Mouse (Mus musculus) embryonic fibroblast, embryonic 13.5 days (primary cell): ENCODE results near the gene St3gal3. TPM values are rescaled to one million over a fixed set of nuclear protein-coding genes. Genes with fewer than 3 reads are reported as not detected.

ENCODE experiments used
- H3K27ac ChIP-seq: 2 replicates; pipeline ENCODE4 v1.5.1; 2012; ENCODE audit warnings: low read length, control low read depth, inconsistent platforms; ENCODE audit not compliant: insufficient read depth
- H3K4me1 ChIP-seq: 2 replicates; pipeline ENCODE4 v1.6.1; 2011; ENCODE audit warnings: low read length; ENCODE audit not compliant: control insufficient read depth, insufficient read depth
- H3K4me3 ChIP-seq: 2 replicates; pipeline ENCODE4 v1.5.1; 2011; ENCODE audit warnings: mild to moderate bottlenecking, control low read depth, low read length; ENCODE audit not compliant: insufficient read depth
- CTCF ChIP-seq: IDR thresholded peaks from 2 replicates; pipeline ENCODE4 v1.5.1; 2011; ENCODE audit warnings: mild to moderate bottlenecking, control low read depth, low read length, moderate library complexity, borderline replicate concordance; ENCODE audit not compliant: insufficient read depth
- POLR2A ChIP-seq: IDR thresholded peaks from 2 replicates; pipeline ENCODE4 v1.6.1; 2011; ENCODE audit warnings: low read depth, mild to moderate bottlenecking, control low read depth, low read length, moderate library complexity
- polyA plus RNA-seq: library from polyadenylated mRNA; stranded (reverse); fragments of >200 nt; gene quantifications from 2 replicates; pipeline ENCODE4 v1.2.4, GENCODE M21; 2011; ENCODE audit warnings: low read depth; ENCODE audit not compliant: missing spikeins, insufficient read length

St3gal3 gene
- polyA plus RNA-seq, 1 experiment, result 21.5 TPM

DNA sequence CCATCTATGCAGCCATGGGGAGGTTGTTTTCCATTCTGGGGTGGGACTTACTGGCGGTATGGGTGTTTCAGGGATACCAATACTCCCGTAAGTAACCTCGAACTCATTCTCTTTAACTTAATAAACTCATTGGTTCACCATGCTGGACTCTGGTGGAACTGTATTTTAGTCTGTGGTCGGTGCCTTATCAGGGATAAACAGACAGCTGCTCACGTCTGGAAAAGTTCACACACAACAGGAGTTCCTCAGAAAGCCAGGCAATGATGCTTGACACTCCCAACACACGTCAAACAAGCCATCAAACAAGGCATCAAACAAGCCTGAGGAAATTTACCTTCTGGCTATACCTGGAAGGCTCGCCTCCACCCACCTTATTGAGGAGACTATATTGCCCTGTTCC, 19.6 kb downstream of the St3gal3 start:
- Histone ChIP-seq H3K27ac (no peak overlapping the region), H3K4me1 (no peaks in the 10 kb centered on the region), H3K4me3 (no peak overlapping the region)
- TF ChIP-seq CTCF (no peak), POLR2A (no peak)

DNA sequence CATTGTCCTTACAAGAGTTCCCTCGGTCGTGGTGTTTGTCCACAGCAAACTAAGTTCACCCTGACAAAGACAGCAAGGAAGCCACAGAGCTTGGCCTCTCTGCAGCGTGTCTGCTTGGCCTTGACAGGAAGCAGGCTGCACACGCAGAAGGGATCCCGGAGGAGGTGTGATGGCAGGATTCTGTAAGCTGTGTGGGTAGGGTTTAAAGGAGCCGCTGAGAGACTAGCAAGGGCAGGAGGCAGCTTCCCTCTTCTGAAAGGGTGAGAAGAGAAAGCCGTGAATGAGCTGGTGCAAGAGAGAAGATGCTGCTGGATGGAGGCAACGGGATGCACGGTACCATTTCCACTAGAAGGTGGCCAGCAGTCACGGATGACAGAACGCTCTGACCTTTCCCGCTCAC, 22.1 kb downstream of the St3gal3 start:
- no peak overlapping the region for H3K4me3 ChIP-seq
- TF ChIP-seq POLR2A, result no peak
- no peak for TF ChIP-seq CTCF
- H3K27ac ChIP-seq, result no peak overlapping the region
- H3K4me1 ChIP-seq, result no peaks in the 10 kb centered on the region

DNA sequence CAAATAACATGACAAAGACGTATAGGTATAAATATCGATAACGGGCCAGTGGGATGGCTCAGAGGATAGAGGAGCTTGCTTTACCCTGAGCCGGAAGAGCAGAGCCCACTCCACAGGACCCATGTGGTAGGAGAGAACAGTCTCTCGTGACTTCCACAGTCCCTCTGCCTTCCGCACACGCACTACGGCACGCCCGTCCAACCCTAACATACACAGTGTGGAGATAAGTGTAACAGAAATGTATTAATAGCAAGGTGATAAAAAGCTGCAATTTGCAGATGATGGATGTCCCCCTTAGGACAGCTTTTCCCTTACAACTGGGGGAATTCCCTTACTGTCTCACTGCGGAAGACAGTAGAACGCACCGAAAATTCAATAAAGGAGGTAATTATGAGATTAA, 25.1 kb downstream of the St3gal3 start:
- Histone ChIP-seq H3K4me1 (no peaks in the 10 kb centered on the region), H3K27ac (no peak overlapping the region), H3K4me3 (no peak overlapping the region)
- TF ChIP-seq CTCF (no peak), POLR2A (no peak)

DNA sequence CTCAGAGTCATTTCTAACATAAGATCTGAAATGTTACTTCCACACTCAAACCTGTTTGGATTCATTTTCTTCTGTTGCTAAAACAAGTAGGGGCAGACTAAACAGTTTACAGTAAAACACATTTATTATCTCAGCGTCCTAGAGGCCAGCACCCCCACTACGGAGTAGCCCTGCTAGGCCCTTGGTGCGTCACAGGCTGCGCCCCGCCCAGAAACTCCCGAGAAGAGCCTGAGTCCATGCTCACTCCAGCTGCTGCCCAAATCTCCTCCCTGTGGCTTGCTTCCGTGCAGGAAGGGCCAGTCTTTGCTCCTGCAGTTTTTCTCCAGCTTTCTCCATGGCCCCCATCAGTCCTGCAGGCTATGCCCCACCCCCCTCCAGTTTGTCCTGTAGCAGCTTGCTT, 25.9 kb downstream of the St3gal3 start:
- 0 out of 2 replicates have a peak, but pooled peaks cover under 1% of the 10 kb centered on the region for H3K4me1 ChIP-seq
- no peak overlapping the region; the same call in 1 of the 2 replicates for H3K27ac ChIP-seq
- no peak for TF ChIP-seq POLR2A
- TF ChIP-seq CTCF, result no peak
- no peak overlapping the region for H3K4me3 ChIP-seq

DNA sequence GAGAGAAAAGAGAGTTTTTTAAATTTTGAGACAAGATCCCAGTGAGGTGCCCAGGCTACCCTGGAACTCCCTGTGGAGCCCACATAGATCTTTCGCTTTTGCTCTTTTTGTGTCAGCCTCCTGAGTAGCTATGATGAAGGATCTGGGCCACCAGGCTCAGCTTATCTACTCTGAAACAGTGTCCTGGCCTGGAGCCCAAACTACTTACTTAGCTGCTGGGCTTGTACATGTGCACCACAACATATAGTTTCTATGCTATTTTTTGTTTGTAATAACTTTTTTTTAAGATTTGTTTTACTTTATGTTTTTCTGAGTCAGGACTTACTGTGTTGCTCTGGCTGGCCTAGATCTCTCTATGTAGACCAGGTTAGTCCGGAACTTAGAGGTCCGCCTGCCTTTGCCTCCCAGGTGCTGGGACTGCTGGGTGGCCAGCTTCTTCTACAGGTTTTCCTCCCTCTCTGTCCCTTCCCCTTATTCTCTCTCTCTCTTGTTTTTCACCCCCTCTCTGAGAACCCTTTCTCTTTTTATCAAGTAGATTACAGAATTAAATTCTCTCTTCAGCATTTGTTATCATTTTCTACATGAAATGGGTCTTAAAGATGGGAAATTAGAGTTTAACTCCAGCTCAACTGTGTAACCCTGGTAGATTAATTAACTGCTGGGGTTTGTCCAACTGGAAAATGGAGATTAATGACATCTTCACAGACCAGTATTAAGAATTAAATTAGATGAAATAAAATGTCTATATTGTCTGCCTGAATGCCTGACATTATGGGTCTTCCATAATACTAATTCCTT, 29.3 kb downstream of the St3gal3 start:
- Histone ChIP-seq H3K4me3 (no peak overlapping the region), H3K27ac (no peak overlapping the region), H3K4me1 (peaks cover 7% of the 10 kb centered on the region; the same call in 1 of the 2 replicates)
- TF ChIP-seq CTCF (no peak), POLR2A (no peak)

DNA sequence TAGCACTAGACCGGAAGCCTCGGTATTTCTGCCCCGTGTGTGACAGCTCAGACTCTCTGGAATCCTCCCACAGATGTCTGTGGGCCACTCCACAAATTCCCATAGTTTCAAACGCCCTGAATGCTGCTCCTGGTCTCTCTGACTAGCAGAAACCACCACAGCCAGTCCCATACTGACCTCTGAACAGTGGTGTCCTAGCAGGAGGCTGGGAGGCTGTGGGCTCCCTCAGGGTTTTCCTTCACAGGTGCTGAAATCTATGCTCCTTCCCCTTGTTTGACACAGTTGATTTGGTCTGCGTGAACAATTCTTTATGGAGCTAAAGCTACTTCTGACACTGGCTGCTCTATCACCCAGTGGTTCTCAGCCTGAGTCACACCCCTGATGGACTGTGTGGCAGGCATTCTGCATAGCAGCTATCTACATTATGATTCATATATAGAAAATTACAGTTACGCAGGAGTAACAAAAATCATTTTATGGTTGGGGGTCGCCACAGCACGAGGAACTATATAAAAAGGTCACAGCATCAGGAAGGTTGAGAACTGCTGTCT, 31.4 kb downstream of the St3gal3 start:
- Histone ChIP-seq H3K4me1 (peaks cover 7% of the 10 kb centered on the region; the same call in 1 of the 2 replicates), H3K4me3 (no peak overlapping the region), H3K27ac (peak overlapping the region; percentile 97)
- no peak for TF ChIP-seq CTCF

DNA sequence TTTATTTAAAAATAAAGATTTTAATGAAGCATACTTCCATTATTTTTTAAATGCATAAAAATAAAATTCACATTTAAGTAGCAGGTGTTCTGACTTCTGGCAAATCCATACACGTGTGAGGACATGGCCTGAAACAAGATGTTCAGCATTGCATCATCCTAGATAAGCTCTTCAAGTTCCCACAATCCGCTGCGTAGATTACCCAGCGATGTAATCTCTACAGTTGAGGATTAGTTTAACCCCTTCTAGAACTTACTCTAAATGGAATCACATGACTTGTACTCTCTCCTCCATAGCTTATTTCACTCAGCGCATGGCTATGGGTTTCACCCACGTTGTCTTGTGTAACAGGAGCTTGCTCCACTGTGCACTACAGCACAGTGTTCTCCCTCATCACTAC, 33.2 kb downstream of the St3gal3 start:
- TF ChIP-seq CTCF, result no peak
- no peak for TF ChIP-seq POLR2A
- peaks cover 7% of the 10 kb centered on the region; the same call in 1 of the 2 replicates for H3K4me1 ChIP-seq

DNA sequence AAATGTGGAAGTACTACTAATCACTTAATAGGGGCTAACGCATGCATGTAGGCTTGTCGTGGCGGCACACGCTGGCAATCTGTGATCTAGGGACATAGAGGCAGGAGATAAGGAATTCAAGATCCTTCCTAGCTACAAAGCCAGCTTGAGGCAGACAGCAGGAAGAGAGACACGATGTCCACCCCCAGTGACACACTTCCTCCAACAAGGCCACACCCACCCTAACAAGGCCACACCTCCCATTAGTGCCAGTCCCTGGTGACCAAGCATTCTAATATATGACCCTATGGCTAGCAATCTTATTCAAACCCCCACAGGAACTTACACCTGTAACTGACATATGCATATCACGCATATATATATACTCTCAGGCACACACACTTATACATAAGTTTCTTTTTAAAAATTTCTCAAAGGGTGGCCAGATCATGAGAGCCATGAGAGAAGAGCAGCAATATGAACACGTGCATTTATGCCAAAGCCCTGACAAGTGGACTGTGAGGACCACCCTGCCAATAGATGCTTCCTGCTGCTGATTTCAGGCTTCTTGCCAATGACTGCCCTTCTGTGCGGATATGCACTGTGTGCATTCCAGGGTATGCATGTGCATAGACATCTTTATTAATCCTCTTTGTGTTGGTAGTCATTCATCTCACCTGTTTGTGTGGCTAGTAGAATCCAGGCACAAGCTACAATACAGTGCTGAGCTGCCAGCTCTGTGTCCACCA, 34.9 kb downstream of the St3gal3 start:
- no peak overlapping the region for H3K27ac ChIP-seq
- peaks cover 7% of the 10 kb centered on the region; the same call in 1 of the 2 replicates for H3K4me1 ChIP-seq
- TF ChIP-seq CTCF (no peak), POLR2A (no peak)
- no peak overlapping the region for H3K4me3 ChIP-seq

More for the DNA sequence above, 33.2 kb downstream of the St3gal3 start:
- Histone ChIP-seq H3K27ac (no peak overlapping the region), H3K4me3 (no peak overlapping the region)

DNA sequence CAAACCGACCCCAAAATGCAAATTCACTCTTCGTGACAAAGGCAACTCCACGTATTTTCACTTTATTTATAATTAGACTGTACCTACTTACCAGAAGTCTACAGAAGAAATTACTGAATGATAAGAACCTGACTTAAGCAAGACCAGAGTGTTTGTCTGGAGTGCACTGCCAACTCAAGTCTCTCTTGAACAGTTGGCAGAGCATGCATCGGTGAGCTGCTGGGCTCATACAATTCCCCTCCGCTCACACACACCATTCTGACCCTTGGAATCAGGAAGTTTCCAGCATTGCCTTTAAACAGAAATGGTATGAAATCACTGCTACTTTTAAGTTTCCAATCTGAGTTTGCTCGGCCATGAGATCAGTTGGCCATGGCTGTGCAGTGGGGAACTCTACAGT, 36.1 kb downstream of the St3gal3 start:
- Histone ChIP-seq H3K27ac (no peak overlapping the region), H3K4me1 (peaks cover 4% of the 10 kb centered on the region; the same call in 1 of the 2 replicates), H3K4me3 (no peak overlapping the region)
- TF ChIP-seq CTCF (no peak), POLR2A (no peak)

DNA sequence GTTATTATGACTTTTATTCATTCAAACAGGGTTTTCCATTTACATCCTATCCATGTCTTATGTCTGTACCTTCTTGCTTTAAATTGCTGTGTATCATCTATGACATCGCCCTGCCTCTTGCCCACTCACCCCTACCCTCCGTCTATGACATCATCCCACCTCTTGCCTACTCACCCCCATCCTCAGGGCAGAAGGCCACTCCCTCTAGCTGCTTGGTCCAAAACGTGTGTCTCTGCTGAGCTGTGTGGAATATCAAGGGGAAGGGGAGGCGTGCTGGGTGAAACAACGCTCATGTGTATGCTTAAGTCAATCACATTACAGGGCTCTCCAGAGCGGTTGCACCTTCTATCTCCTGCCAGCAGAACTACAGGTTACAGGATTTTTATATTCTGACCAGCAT, 38.6 kb downstream of the St3gal3 start:
- Histone ChIP-seq H3K4me3 (no peak overlapping the region), H3K27ac (no peak overlapping the region), H3K4me1 (no peaks in the 10 kb centered on the region)
- TF ChIP-seq POLR2A (no peak), CTCF (no peak)
